Mouse (Mus musculus) embryonic facial prominence, embryonic 14.5 days (tissue): ENCODE data around the gene Ube2d3. TPM values are rescaled to one million over a fixed set of nuclear protein-coding genes. Genes with fewer than 3 reads are reported as not detected.

Experiments used
- ATAC-seq: fragments of 200-750 bp; cut with Nextera tagmentation; 2 replicates; pipeline ENCODE4 v1.8.0; 2017; ENCODE audit warnings: low read depth, moderate number of reproducible peaks, moderate TSS enrichment
- DNase-seq: peaks from one replicate; pipeline ENCODE4 v3.0.0-alpha.2; 2015; ENCODE audit warnings: low spot score
- H3K27ac ChIP-seq: fragments of 300-500 bp; sonication (generic); replicated peaks from 2 replicates; pipeline ENCODE4 v1.5.1; 2014; ENCODE audit warnings: low read depth, mild to moderate bottlenecking, low read length, moderate library complexity
- H3K27me3 ChIP-seq: fragments of 300-500 bp; sonication (generic); replicated peaks from 2 replicates; pipeline ENCODE4 v1.6.1; 2014; ENCODE audit warnings: low read length; ENCODE audit not compliant: control insufficient read depth, insufficient read depth
- H3K36me3 ChIP-seq: fragments of 300-500 bp; sonication (generic); 2 replicates; pipeline ENCODE4 v1.6.1; 2014; ENCODE audit warnings: low read length, mixed read lengths; ENCODE audit not compliant: control insufficient read depth, insufficient read depth
- H3K4me1 ChIP-seq: fragments of 300-500 bp; sonication (generic); 2 replicates; pipeline ENCODE4 v1.6.1; 2014; ENCODE audit warnings: antibody characterized with exemption, low read length; ENCODE audit not compliant: control insufficient read depth, insufficient read depth
- H3K4me2 ChIP-seq: fragments of 300-500 bp; sonication (generic); 2 replicates; pipeline ENCODE4 v1.6.1; 2014; ENCODE audit warnings: low read depth, mild to moderate bottlenecking, low read length, moderate library complexity, mixed read lengths
- H3K4me3 ChIP-seq: fragments of 300-500 bp; sonication (generic); 2 replicates; pipeline ENCODE4 v1.5.1; 2014; ENCODE audit warnings: low read depth, mild to moderate bottlenecking, low read length
- H3K9ac ChIP-seq: fragments of 300-500 bp; sonication (generic); 2 replicates; pipeline ENCODE4 v1.6.1; 2014; ENCODE audit warnings: low read depth, mild to moderate bottlenecking, low read length, moderate library complexity, mixed read lengths
- H3K9me3 ChIP-seq: fragments of 300-500 bp; sonication (generic); 2 replicates; pipeline ENCODE4 v1.6.1; 2016; ENCODE audit warnings: low read length; ENCODE audit not compliant: control insufficient read depth
- WGBS: fragments of 180-500 bp; shearing (Covaris S2); extraction: QIAGEN DNeasy Blood & Tissue Kit; methylation state at CpG from one replicate; pipeline ENCODE4 v1.1.7; 2014; 5-methylcytosine and 5-hydroxymethylcytosine counted together
- polyA plus RNA-seq: library from polyadenylated mRNA; unstranded; fragments of >200 nt; fragmentation: Nextera tagmentation; extraction: Ambion mirVana; gene quantifications from 2 replicates; pipeline ENCODE4 v1.2.1, GENCODE M21; 2014

Gene Ube2d3
- 506 and 518 TPM in 2 replicates for polyA plus RNA-seq

GRCm38 (mm10) chr3:135437758-135438495 is at the start of gene Ube2d3:
TSS of gene Ube2d3 (plus strand) at chr3:135438149.
- peak within 1 kb of the TSS; percentile 73 for H3K4me3 ChIP-seq
- peak within 1 kb of the TSS; percentile 96 for H3K4me2 ChIP-seq

GRCm38 (mm10) chr3:135393186-135393585 is 44.8 kb upstream of the Ube2d3 start:
- Histone ChIP-seq H3K9me3 (no peaks in the 10 kb centered on the region), H3K4me3 (no peak overlapping the region), H3K27me3 (no peaks in the 10 kb centered on the region), H3K27ac (no peak overlapping the region), H3K4me2 (no peak overlapping the region), H3K4me1 (peaks cover 9% of the 10 kb centered on the region), H3K9ac (no peak overlapping the region), H3K36me3 (no peaks in the 10 kb centered on the region)
- DNase-seq (no peak), ATAC-seq (no peak)
- WGBS: 75% methylated on average over 6 of the region's 6 CpGs

More at GRCm38 (mm10) chr3:135437758-135438495, at the start of gene Ube2d3:
- Histone ChIP-seq H3K27ac (peak within 1 kb of the TSS; percentile 100), H3K36me3 (peaks cover 22% of the 10 kb centered on the region), H3K4me1 (peaks cover 15% of the 10 kb centered on the region; the same call in 1 of the 2 replicates), H3K9me3 (no peaks in the 10 kb centered on the region), H3K9ac (peak within 1 kb of the TSS; percentile 99), H3K27me3 (no peaks in the 10 kb centered on the region)
- ATAC-seq (peak; percentile 95), DNase-seq (peak; percentile 100)
- 1% methylated on average over 31 of the region's 56 CpGs for WGBS

GRCm38 (mm10) chr3:135395085-135395484 is 42.9 kb upstream of the Ube2d3 start:
- ATAC-seq (no peak), DNase-seq (no peak)
- no peak overlapping the region for H3K27ac ChIP-seq
- 75% methylated on average over 5 of the region's 5 CpGs for WGBS
- no peaks in the 10 kb centered on the region for H3K36me3 ChIP-seq
- no peak overlapping the region for H3K9ac ChIP-seq
- H3K4me3 ChIP-seq: no peak overlapping the region
- no peaks in the 10 kb centered on the region for H3K9me3 ChIP-seq
- no peaks in the 10 kb centered on the region for H3K27me3 ChIP-seq
- H3K4me1 ChIP-seq: peaks cover 9% of the 10 kb centered on the region
- H3K4me2 ChIP-seq: no peak overlapping the region

- Histone ChIP-seq H3K9ac (no peak overlapping the region), H3K4me1 (peaks cover 9% of the 10 kb centered on the region), H3K9me3 (no peaks in the 10 kb centered on the region), H3K27ac (no peak overlapping the region), H3K4me2 (no peak overlapping the region), H3K36me3 (no peaks in the 10 kb centered on the region), H3K4me3 (no peak overlapping the region), H3K27me3 (no peaks in the 10 kb centered on the region)
- ATAC-seq (no peak), DNase-seq (no peak)
- 58% methylated on average over 6 of the region's 6 CpGs for WGBS
These were observed 41.9 kb upstream of the Ube2d3 start for GRCm38 (mm10) chr3:135396081-135396480.

GRCm38 (mm10) chr3:135397112-135397511 is 40.8 kb upstream of the Ube2d3 start:
- Histone ChIP-seq H3K9me3 (no peaks in the 10 kb centered on the region), H3K4me1 (peaks cover 9% of the 10 kb centered on the region), H3K4me3 (no peak overlapping the region), H3K36me3 (no peaks in the 10 kb centered on the region), H3K27me3 (no peaks in the 10 kb centered on the region), H3K9ac (no peak overlapping the region), H3K4me2 (no peak overlapping the region), H3K27ac (no peak overlapping the region)
- ATAC-seq: peak; percentile 50; the same call in 1 of the 2 replicates
- DNase-seq: peak; percentile 43

GRCm38 (mm10) chr3:135402201-135402658 is 35.7 kb upstream of the Ube2d3 start:
- no peaks in the 10 kb centered on the region for H3K9me3 ChIP-seq
- no peaks in the 10 kb centered on the region for H3K27me3 ChIP-seq
- ATAC-seq (peak; percentile 84), DNase-seq (peak; percentile 90)
- H3K36me3 ChIP-seq: peaks cover 8% of the 10 kb centered on the region
- WGBS: 9% methylated on average over 10 of the region's 10 CpGs
- H3K4me1 ChIP-seq: 0 out of 2 replicates have a peak, but pooled peaks cover 6% of the 10 kb centered on the region
- no peak overlapping the region for H3K4me3 ChIP-seq
- no peak overlapping the region for H3K27ac ChIP-seq
- no peak overlapping the region; the same call in 1 of the 2 replicates for H3K4me2 ChIP-seq
- H3K9ac ChIP-seq: no peak overlapping the region

- peaks cover 11% of the 10 kb centered on the region for H3K36me3 ChIP-seq
- H3K9ac ChIP-seq: no peak overlapping the region
- no peaks in the 10 kb centered on the region for H3K9me3 ChIP-seq
- H3K27me3 ChIP-seq: no peaks in the 10 kb centered on the region
- 0 out of 2 replicates have a peak, but pooled peaks cover 5% of the 10 kb centered on the region for H3K4me1 ChIP-seq
- H3K4me3 ChIP-seq: no peak overlapping the region
- peak; percentile 48 for DNase-seq
- ATAC-seq: no peak
- H3K27ac ChIP-seq: no peak overlapping the region
- WGBS: 66% methylated on average over 9 of the region's 9 CpGs
- H3K4me2 ChIP-seq: no peak overlapping the region
These were observed 34.7 kb upstream of the Ube2d3 start for GRCm38 (mm10) chr3:135403211-135403610.

GRCm38 (mm10) chr3:135403856-135404255 is 34.1 kb upstream of the Ube2d3 start:
- H3K27ac ChIP-seq: no peak overlapping the region
- no peaks in the 10 kb centered on the region for H3K9me3 ChIP-seq
- H3K4me1 ChIP-seq: 0 out of 2 replicates have a peak, but pooled peaks cover 5% of the 10 kb centered on the region
- H3K36me3 ChIP-seq: peaks cover 11% of the 10 kb centered on the region
- H3K4me2 ChIP-seq: no peak overlapping the region
- no peak for ATAC-seq
- WGBS: 78% methylated on average over 5 of the region's 5 CpGs
- no peak overlapping the region for H3K4me3 ChIP-seq
- H3K27me3 ChIP-seq: no peaks in the 10 kb centered on the region
- no peak for DNase-seq
- H3K9ac ChIP-seq: no peak overlapping the region
